Mouse (Mus musculus): ENCODE measurements around the gene Gm10392. TPM values are rescaled to one million over a fixed set of nuclear protein-coding genes. Genes with fewer than 3 reads are reported as not detected.
A peak's percentile ranks its signal among the peaks of the same experiment; 100 is the strongest.

Gene Gm10392
- polyA plus RNA-seq, 1 experiment from 2014 or later, result 0.10 TPM

DNA sequence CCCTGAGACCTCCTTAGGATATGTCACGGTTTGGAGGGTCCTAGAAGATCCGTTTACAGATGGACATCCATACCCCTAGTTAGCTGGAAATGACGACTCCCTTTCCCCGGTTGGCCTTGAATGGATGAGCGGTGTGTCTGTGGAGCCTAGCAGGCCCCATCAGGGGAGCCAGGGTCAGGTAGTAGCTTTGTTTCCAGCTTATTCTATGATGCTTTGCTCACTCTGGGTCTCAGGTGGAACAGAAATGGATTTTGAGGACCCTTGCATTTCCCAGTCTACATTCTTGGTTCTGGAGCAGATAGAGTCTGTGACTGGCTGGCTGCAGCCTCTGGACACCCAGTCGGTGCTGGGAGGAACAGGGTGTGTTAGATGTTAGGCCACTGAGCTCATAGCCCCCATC lies 24.2 kb downstream of the Gm10392 start:
- Histone ChIP-seq H3K4me1 (peaks cover 93% of the 10 kb centered on the region), H3K9me3 (no peaks in the 10 kb centered on the region), H3K27me3 (ENCODE audit: poor library complexity, severe bottlenecking) (no peaks in the 10 kb centered on the region), H3K27ac (peak overlapping the region; percentile 95; the same call in 1 of the 2 replicates), H3K36me3 (replicated peaks) (peaks cover 26% of the 10 kb centered on the region), H3K4me3 (peak overlapping the region; percentile 95)
- no peak for DNase-seq (ENCODE audit: extremely low spot score, low spot score)
- 79% methylated on average over 6 of the region's 6 CpGs for WGBS

GRCm38 (mm10) chr11:77494344-77494676 lies 24.7 kb downstream of the Gm10392 start:
- peaks cover 90% of the 10 kb centered on the region for H3K4me1 ChIP-seq
- H3K27ac ChIP-seq, result peak overlapping the region; percentile 95
- H3K4me3 ChIP-seq, result peak overlapping the region; percentile 95
- no peaks in the 10 kb centered on the region for H3K9me3 ChIP-seq
- H3K36me3 ChIP-seq (replicated peaks), result peaks cover 22% of the 10 kb centered on the region
- no peak for DNase-seq (ENCODE audit: extremely low spot score, low spot score)
- H3K27me3 ChIP-seq (ENCODE audit: poor library complexity, severe bottlenecking), result no peaks in the 10 kb centered on the region
- 45% methylated on average over 4 of the region's 4 CpGs for WGBS

DNA sequence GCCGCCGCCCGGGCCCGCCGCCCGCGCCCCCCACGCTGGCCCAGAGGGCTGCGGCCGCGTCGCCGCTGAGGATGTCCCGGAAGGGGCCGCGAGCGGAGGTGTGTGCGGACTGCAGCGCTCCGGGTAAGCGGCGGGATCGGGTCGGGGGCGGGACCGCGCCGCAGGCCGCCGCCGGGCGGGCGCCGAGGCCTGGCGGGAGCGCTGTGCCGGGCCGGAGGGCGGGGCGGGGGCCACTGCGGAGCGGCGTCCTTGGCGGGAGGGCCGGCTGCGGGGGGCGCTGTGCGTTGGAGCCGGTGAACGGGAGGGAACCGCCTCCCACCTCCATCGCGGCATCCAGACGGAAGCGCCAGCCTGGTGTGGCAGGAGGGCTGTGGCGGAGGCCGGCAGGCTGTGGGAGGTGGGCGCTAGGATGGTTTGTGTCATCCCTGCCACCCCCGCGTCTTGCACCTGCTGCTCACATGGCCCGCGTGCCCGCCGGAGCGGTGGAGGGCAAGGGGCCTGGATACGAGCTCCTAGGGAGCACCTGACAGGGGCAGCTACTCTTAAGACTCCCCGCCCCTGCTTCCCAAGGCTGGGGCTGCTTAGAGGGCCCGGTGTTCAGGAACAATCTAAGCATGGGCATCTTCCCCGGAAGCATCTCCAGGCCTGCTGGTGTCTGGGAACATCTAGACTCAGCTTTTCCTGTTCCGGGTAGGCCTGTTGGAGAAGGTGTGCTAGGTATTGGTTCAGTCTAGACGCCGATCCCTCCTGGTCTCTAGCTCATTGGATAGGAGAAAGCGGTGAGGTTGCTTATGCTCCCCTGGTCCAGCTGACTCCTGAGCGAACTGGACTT lies 25.3 kb downstream of the Gm10392 start, which contains the start of gene Git1:
Gene Git1 (plus strand): TSS at position 51 of the 832 bp plus-strand sequence.
- Histone ChIP-seq H3K9me3 (no peaks in the 10 kb centered on the region), H3K4me3 (peak within 1 kb of the TSS; percentile 95), H3K4me1 (peaks cover 90% of the 10 kb centered on the region), H3K27me3 (ENCODE audit: poor library complexity, severe bottlenecking) (no peaks in the 10 kb centered on the region), H3K36me3 (replicated peaks) (peaks cover 16% of the 10 kb centered on the region), H3K27ac (peak within 1 kb of the TSS; percentile 95)
- DNase-seq (ENCODE audit: extremely low spot score, low spot score), result peak; percentile 56
- under 1% methylated on average over 66 of the region's 74 CpGs for whole genome bisulfite sequencing

- peak overlapping the region; percentile 95 for H3K4me3 ChIP-seq
- no peaks in the 10 kb centered on the region for H3K27me3 ChIP-seq (ENCODE audit: poor library complexity, severe bottlenecking)
- WGBS, result under 1% methylated on average over 32 of the region's 32 CpGs
- peak overlapping the region; percentile 95 for H3K27ac ChIP-seq
- peak; percentile 89 for DNase-seq (ENCODE audit: extremely low spot score, low spot score)
- H3K9me3 ChIP-seq, result no peaks in the 10 kb centered on the region
- peaks cover 8% of the 10 kb centered on the region for H3K36me3 ChIP-seq (replicated peaks)
- peaks cover 90% of the 10 kb centered on the region for H3K4me1 ChIP-seq
Observed at GRCm38 (mm10) chr11:77492911-77493332, 26.1 kb downstream of the Gm10392 start.

DNA sequence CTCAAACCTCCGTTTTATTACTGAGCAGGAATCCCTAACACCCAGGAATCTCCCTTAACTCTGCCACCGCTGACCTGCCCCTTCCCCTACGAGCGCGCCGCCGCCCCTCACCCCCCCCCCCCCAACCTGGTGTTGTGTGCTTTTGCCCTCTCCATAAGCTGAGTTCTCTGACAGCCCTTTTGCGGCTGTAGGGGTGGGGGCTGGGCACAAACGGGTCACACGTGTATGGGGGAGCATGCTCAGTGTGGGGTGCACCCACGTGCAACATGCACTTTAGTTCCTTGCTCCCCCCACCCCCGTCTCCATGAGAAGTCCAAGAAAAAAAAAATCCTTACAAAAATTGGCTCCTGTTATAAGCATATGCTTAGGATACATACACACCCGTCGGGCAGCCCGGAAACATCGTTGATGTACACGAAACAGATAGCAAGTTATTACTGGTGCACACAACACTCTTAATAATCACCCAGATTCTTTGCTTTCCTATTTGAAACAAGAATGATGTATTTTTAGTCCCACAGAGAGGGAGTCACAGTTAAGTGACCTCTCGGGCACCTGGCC lies 26.6 kb downstream of the Gm10392 start:
- no peaks in the 10 kb centered on the region for H3K27me3 ChIP-seq (ENCODE audit: poor library complexity, severe bottlenecking)
- H3K4me1 ChIP-seq, result peaks cover 90% of the 10 kb centered on the region
- H3K27ac ChIP-seq, result peak overlapping the region; percentile 95
- DNase-seq (ENCODE audit: extremely low spot score, low spot score), result no peak
- H3K4me3 ChIP-seq, result peak overlapping the region; percentile 95
- H3K9me3 ChIP-seq, result no peaks in the 10 kb centered on the region
- peaks cover 8% of the 10 kb centered on the region for H3K36me3 ChIP-seq (replicated peaks)
- under 1% methylated on average over 18 of the region's 18 CpGs for WGBS

- H3K36me3 ChIP-seq (replicated peaks), result peaks cover 9% of the 10 kb centered on the region; the same call in 1 of the 2 replicates
- peak; percentile 86 for DNase-seq (ENCODE audit: extremely low spot score, low spot score)
- H3K27ac ChIP-seq, result peak overlapping the region; percentile 95
- H3K9me3 ChIP-seq, result no peaks in the 10 kb centered on the region
- under 1% methylated on average over 23 of the region's 23 CpGs for WGBS
- peak overlapping the region; percentile 95 for H3K4me3 ChIP-seq
- no peaks in the 10 kb centered on the region for H3K27me3 ChIP-seq (ENCODE audit: poor library complexity, severe bottlenecking)
- H3K4me1 ChIP-seq, result peaks cover 90% of the 10 kb centered on the region
Observed at GRCm38 (mm10) chr11:77491502-77492291, 27.3 kb downstream of the Gm10392 start.

DNA sequence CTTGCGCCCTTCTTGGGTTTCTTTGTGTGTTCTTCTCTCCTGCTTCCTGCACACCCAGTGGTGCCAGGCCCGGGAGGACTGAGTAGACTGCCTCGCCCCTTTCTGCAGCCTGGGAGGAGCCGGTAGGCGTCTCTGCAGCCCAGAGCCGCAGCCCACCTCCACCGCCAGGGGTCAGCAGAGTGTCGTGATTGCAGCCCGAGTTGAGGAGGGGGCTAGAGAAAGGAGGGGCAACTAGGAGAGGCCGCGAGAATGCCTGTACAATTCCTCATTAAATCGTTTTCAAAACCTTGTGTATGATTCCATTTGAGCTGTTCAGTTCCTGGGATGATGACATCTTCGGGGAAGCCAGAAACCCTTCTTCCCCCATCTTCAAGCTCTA lies 27.9 kb downstream of the Gm10392 start:
- peaks cover 91% of the 10 kb centered on the region for H3K4me1 ChIP-seq
- WGBS, result 1% methylated on average over 13 of the region's 13 CpGs
- H3K9me3 ChIP-seq, result no peaks in the 10 kb centered on the region
- H3K27ac ChIP-seq, result peak overlapping the region; percentile 95
- no peaks in the 10 kb centered on the region for H3K27me3 ChIP-seq (ENCODE audit: poor library complexity, severe bottlenecking)
- peaks cover 10% of the 10 kb centered on the region; the same call in 1 of the 2 replicates for H3K36me3 ChIP-seq (replicated peaks)
- peak; percentile 97 for DNase-seq (ENCODE audit: extremely low spot score, low spot score)
- peak overlapping the region; percentile 95 for H3K4me3 ChIP-seq

- DNase-seq (ENCODE audit: extremely low spot score, low spot score), result no peak
- 73% methylated on average over 6 of the region's 6 CpGs for WGBS
- H3K4me1 ChIP-seq, result peaks cover 91% of the 10 kb centered on the region
- no peaks in the 10 kb centered on the region for H3K27me3 ChIP-seq (ENCODE audit: poor library complexity, severe bottlenecking)
- no peaks in the 10 kb centered on the region for H3K9me3 ChIP-seq
- H3K4me3 ChIP-seq, result peak overlapping the region; percentile 95
- H3K36me3 ChIP-seq (replicated peaks), result 0 out of 2 replicates have a peak, but pooled peaks cover 4% of the 10 kb centered on the region
- H3K27ac ChIP-seq, result peak overlapping the region; percentile 95; the same call in 1 of the 2 replicates
Observed at GRCm38 (mm10) chr11:77490451-77490850, 28.5 kb downstream of the Gm10392 start.

DNA sequence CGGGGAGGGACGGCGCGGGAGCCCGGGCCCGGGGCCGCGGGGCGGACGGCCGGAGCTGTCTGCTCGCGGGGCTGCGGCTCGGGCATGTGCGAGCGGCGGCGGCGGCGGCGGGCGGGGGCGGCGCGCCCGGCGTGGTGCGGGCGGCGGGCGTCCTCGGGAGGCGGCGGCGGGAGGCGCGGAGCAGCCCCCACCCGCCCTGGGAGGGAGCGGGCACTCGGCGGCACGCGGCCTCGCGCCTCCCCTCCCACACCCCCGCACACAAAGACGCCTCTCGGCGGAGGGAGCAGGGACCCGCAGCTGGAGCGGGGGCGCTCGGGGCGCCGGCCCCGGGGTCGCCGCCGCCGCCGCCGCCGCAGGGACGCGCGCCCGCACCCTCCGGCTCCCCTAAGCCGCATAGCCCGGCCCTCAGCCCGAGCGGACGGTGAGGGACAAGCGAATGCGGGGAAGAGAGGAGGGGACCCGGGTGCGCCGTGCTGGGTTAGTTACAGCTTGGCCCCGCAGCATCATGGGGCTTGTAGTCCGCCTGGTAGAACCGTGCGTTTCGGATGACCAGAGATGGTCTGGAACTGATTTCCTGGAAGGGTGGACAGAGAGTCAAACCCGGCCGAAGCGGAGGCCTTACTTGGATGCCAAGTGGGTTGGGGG lies 29.3 kb downstream of the Gm10392 start, which contains the start of gene Ankrd13b:
Gene Ankrd13b (minus strand): TSS at position 88 of the 645 bp plus-strand sequence.
- 0 out of 2 replicates have a peak, but pooled peaks cover 4% of the 10 kb centered on the region for H3K36me3 ChIP-seq (replicated peaks)
- WGBS, result 5% methylated on average over 82 of the region's 87 CpGs
- H3K9me3 ChIP-seq, result no peaks in the 10 kb centered on the region
- peak within 1 kb of the TSS; percentile 95 for H3K27ac ChIP-seq
- H3K27me3 ChIP-seq (ENCODE audit: poor library complexity, severe bottlenecking), result no peaks in the 10 kb centered on the region
- H3K4me3 ChIP-seq, result peak within 1 kb of the TSS; percentile 95
- DNase-seq (ENCODE audit: extremely low spot score, low spot score), result peak; percentile 84
- H3K4me1 ChIP-seq, result peaks cover 91% of the 10 kb centered on the region

GRCm38 (mm10) chr11:77488771-77489581 lies 30.0 kb downstream of the Gm10392 start:
- Histone ChIP-seq H3K36me3 (replicated peaks) (0 out of 2 replicates have a peak, but pooled peaks cover 4% of the 10 kb centered on the region), H3K27ac (peak overlapping the region; percentile 95), H3K9me3 (no peaks in the 10 kb centered on the region), H3K4me1 (peaks cover 84% of the 10 kb centered on the region), H3K27me3 (ENCODE audit: poor library complexity, severe bottlenecking) (no peaks in the 10 kb centered on the region), H3K4me3 (peak overlapping the region; percentile 95)
- no peak for DNase-seq (ENCODE audit: extremely low spot score, low spot score)
- WGBS, result 2% methylated on average over 55 of the region's 55 CpGs

GRCm38 (mm10) chr11:77486798-77487197 lies 32.2 kb downstream of the Gm10392 start:
- DNase-seq (ENCODE audit: extremely low spot score, low spot score), result no peak
- Histone ChIP-seq H3K36me3 (replicated peaks) (peaks cover 6% of the 10 kb centered on the region; the same call in 1 of the 2 replicates), H3K4me1 (peaks cover 81% of the 10 kb centered on the region), H3K4me3 (peak overlapping the region; percentile 18; the same call in 1 of the 2 replicates), H3K27me3 (ENCODE audit: poor library complexity, severe bottlenecking) (no peaks in the 10 kb centered on the region), H3K9me3 (no peaks in the 10 kb centered on the region), H3K27ac (peak overlapping the region; percentile 61; the same call in 1 of the 2 replicates)
- WGBS, result 86% methylated on average over 5 of the region's 5 CpGs
